Mouse (Mus musculus) brain, embryonic 14.5 days (tissue): ENCODE data around the gene B4galnt4.

Source experiments
- CTCF ChIP-seq: fragments of 200-500 bp; IDR thresholded peaks from 2 replicates; pipeline ENCODE4 v1.5.1; 2012; ENCODE audit warnings: inconsistent platforms, mild to moderate bottlenecking, moderate library complexity, borderline replicate concordance; ENCODE audit not compliant: insufficient read depth, insufficient read length; ENCODE audit errors: extremely low read depth
- POLR2A ChIP-seq: fragments of 200-500 bp; IDR thresholded peaks from 2 replicates; pipeline ENCODE4 v1.6.1; 2012; ENCODE audit warnings: mild to moderate bottlenecking, inconsistent platforms, borderline replicate concordance; ENCODE audit not compliant: poor library complexity, insufficient read depth, insufficient read length, severe bottlenecking; ENCODE audit errors: extremely low read depth

- TF ChIP-seq CTCF = no peak
- no peak for TF ChIP-seq POLR2A
These were observed 3.3 kb downstream of the B4galnt4 start for GRCm38 (mm10) chr7:141064175-141064574.
